Mouse (Mus musculus) retina, postnatal 1 day (tissue): ENCODE measurements around the gene Wnk2.

Experiments used
- DNase-seq: peaks from one replicate; pipeline ENCODE4 v3.0.0-alpha.2; 2012

Wnk2 gene

GRCm38 (mm10) chr13:49147858-49148226 is at the start of gene Wnk2:
Gene Wnk2 (minus strand): TSS chr13:49148014.
- DNase-seq, result no peak

DNA sequence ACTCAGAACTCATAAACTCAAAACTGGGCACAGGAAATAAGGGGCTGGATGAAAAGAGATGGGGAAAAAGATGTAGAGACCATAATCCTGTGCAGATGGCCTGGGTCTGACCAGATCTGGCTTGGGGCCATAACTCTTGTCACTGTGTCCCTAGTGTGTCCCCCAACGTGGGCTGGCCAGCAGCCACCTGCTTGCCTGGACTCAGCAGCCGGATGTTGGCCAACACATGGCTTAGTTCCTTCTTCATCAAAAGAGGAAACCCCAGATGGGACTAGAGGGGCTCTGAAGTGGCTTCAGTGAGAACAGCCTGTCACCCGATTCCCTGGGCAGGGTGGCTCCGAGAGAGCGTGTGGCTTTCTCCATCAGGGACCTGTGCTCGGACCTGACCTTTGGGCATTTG is 49.0 kb upstream of the Wnk2 start:
- DNase-seq, result no peak

DNA sequence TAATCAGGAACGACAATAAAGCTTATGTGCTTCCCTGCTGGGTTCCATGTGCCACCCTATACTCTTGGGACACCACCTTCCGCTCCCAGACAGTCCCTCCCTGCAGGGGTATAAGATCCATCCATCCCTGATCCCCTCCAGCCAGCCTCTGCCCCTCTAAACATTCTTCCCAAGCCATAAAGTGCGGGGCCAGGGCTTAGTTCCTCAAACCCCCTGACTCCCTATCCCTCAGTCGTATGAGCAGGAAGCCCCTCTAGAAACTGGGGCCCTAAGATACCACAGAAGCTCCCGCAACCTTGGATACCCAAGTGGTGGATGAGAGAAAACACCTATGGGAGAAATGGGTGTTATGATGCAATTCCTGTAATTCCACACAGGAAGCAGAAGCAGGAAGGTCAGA is 48.4 kb upstream of the Wnk2 start:
- DNase-seq, result no peak

GRCm38 (mm10) chr13:49195651-49196050 is 47.8 kb upstream of the Wnk2 start:
- no peak for DNase-seq

GRCm38 (mm10) chr13:49194811-49195210 is 47.0 kb upstream of the Wnk2 start:
- no peak for DNase-seq

- DNase-seq, result no peak
Observed at GRCm38 (mm10) chr13:49193650-49194049, 45.8 kb upstream of the Wnk2 start.

GRCm38 (mm10) chr13:49192156-49192855 is 44.5 kb upstream of the Wnk2 start:
- no peak for DNase-seq

- DNase-seq, result no peak
Observed at GRCm38 (mm10) chr13:49191673-49192035, 43.8 kb upstream of the Wnk2 start.

GRCm38 (mm10) chr13:49190876-49191672 is 43.3 kb upstream of the Wnk2 start:
- no peak for DNase-seq

- DNase-seq, result no peak
Observed at GRCm38 (mm10) chr13:49189970-49190870, 42.4 kb upstream of the Wnk2 start.

DNA sequence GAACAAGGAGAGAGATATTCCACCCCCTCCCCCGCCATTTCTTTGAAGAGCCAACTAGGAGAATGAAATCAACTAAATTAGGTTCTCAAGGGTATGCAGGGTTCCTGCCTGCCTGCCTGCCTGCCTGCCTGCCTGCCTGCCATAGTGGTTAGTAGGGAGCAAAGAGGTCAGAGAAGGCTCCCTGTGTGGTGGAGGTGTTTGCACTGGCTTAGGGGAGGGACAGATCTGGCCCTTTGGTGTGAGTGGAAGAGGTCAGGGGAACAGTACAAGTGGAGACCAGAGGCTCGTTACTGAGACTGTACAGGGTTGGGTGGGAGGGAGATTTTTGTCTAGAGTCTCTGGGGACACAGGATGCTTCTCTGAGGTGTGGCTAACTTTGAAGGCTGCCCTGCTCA is 41.1 kb upstream of the Wnk2 start:
- no peak for DNase-seq

DNA sequence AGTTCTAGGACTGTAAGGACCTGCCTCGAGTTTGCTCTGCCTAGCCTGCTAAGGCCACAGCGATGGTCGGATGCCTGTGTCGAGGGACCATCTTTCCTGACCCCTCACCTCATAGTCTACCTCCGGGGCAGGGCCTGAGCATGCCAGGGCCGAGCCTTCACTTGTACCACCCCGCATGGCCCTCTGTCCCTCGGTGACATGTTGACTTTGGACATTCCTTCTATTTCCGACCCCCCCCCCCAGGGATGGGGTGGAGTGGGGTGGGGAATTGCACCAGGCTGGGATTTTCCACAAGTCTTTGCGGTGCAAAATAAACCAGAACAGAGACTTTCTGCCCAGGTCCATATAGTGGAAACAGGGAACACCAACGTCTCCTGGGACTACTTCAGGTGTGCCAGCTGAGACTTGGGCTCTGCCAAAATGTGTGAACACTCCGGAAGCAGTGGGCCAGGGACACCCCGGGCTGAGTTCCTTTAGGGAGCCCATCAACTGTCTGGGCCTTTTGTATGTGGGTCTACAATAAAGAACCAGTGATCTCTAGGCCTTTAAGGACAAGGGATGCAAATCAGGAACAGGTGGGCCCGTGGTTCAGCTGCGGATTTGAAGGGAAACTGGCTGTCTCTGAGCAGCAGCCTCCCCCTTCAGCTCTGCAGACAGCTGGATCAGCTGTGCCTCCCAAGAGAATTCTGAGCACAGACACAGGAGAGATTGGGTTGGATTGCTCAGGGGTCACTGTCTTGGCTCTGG is 40.6 kb upstream of the Wnk2 start:
- no peak for DNase-seq

DNA sequence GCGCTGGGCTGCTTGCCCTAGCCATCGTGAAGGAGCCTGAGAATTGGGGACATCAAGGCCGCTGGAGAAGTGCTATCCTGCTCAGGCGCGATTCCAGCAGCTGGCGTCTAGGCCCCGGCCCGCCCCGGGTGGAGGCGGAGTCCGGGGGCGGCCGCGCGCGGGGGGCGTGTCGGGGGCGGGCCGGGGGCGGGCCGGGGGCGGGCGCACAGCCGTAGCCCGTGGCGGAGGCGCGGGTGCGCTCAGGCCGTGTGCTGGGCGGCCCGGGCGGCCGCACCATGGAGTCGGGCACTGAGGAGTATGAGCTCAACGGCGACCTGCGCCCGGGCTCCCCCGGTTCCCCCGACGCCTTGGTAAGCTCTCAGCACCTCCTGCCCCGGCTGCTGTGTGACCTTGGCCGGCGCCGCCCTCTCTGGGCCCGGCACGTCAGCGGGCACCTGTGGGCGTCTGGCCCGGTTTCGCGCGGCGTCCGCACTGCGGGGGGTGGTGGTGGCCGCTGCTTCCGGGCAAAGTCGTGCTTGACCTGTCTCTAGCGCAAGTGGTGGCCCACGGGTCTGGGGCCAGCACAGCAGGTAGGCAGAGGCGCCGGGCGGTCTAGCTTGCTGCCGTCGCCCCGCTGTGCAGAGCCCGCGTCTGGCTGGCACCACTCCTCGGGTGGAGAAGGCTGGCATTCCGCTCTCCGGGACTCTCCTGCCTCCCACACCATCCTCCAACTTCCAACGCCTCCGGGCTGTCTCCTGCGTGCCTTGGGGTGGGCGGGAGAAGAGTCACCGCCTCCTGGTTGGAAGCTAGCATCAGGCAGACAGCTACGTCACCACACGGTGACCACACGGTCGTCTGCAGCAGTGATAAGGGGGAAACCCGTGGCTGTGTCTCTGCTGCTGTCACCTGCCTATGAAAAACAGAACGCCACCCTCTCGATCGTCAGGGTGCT is 39.7 kb upstream of the Wnk2 start, which contains the start of gene Ninj1:
TSS of gene Ninj1 (plus strand) at position 198 of the 931 bp plus-strand sequence.
- peak; percentile 88 for DNase-seq

- DNase-seq, result no peak
Observed at GRCm38 (mm10) chr13:49186798-49187287, 39.0 kb upstream of the Wnk2 start.

DNA sequence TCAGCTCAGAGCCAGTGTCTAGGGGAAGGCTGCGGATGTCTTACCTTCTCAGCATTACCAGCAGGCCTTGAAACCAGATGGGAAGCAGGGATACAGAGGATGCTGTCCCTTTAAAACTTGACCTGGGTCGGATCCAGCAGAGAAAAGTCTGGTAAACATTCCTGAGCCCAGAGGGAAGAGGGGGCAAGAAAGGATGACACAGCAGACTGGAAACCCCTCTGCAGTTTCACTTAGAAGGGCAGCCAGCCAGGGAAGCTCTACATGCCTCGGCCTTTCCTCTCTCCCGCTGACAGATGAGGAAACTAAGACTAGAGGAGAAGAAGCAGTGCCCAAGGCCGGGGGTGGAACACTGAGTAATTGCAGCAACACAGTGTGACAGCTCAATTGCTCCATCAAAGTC is 35.8 kb upstream of the Wnk2 start:
- DNase-seq, result no peak

GRCm38 (mm10) chr13:49183161-49183560 is 35.3 kb upstream of the Wnk2 start:
- no peak for DNase-seq

GRCm38 (mm10) chr13:49181411-49181984 is 33.7 kb upstream of the Wnk2 start:
- no peak for DNase-seq

- DNase-seq, result no peak
Observed at GRCm38 (mm10) chr13:49180691-49181090, 32.9 kb upstream of the Wnk2 start.

DNA sequence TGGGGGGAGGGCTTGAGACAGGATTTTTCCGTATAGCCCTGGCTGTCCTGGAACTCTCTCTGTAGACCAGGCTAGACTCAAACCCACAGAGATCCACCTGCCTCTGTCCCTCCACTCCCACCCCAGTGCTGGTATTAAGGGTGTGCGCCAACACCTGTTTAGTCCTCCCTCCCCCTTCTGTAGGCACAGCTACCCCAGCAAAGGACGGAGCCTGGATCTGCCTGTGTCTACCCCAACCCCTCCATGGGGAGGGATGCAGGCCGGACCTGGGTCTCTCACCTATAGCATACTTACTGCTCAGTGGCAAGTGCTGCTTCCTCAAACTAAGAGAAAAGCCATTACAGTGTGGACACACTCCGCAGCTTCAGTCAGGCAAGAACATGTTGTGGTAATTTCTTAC is 32.5 kb upstream of the Wnk2 start:
- DNase-seq, result no peak

- DNase-seq, result peak; percentile 90
Observed at GRCm38 (mm10) chr13:49178839-49179585, 31.2 kb upstream of the Wnk2 start.
